Mouse (Mus musculus): ENCODE data around the gene Gm904.
"Not testable (repeated sequence)": the region's sequence is repeated elsewhere in the genome, so short reads cannot be mapped to it uniquely, and the experiment has no call there.

Gm904 gene

DNA sequence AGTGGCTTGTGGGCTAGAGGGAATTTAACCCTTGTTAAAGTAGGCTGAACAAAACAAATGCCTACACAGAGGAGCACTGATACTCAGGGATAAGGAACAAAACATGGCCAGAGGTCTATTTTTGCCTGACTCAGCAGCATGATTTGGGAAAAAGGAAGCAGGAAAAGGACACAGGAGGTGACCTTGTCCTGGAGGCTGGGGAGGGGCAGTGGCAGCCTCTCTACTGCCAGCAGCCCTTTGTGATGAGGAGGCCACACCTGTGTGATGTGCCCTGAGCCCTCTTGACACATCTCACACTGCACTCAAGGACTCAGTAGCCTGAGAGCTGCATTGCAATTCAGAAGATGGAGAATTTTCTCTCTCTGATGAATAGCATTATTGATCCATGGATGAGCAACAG, at the start of gene Gm904:
TSS of gene Gm904 (plus strand) at position 301 of the 400 bp plus-strand sequence.
- not testable (repeated sequence) for DNase-seq (ENCODE audit: low read depth, low spot score)

GRCm38 (mm10) chr13:50648771-50649170, 5.7 kb downstream of the Gm904 start:
- DNase-seq (ENCODE audit: low read depth, low spot score): not testable (repeated sequence)
